Mouse (Mus musculus): Measurements from ENCODE around the gene Ddc. TPM values are rescaled to one million over a fixed set of nuclear protein-coding genes. Genes with fewer than 3 reads are reported as not detected.
A peak's percentile ranks its signal among the peaks of the same experiment; 100 is the strongest.

Gene Ddc
- polyA plus RNA-seq, 1 experiment from 2014 or later: 11.9 TPM

GRCm38 (mm10) chr11:11881783-11882155 is 16.2 kb downstream of the Ddc start:
- H3K27ac ChIP-seq (ENCODE audit: low read depth, low read length): no peak overlapping the region
- no peaks in the 10 kb centered on the region for H3K36me3 ChIP-seq (ENCODE audit: control insufficient read depth, insufficient read depth, low read length)
- H3K4me3 ChIP-seq (ENCODE audit: low read length): no peak overlapping the region
- ATAC-seq: no peak
- no peak overlapping the region for H3K4me2 ChIP-seq (ENCODE audit: low read length)
- H3K27me3 ChIP-seq (replicated peaks; ENCODE audit: control insufficient read depth, insufficient read depth, low read length): no peaks in the 10 kb centered on the region
- H3K9me3 ChIP-seq (ENCODE audit: control insufficient read depth, low read length): no peaks in the 10 kb centered on the region
- no peak overlapping the region for H3K9ac ChIP-seq (ENCODE audit: low read depth, low read length)
- peaks cover 9% of the 10 kb centered on the region for H3K4me1 ChIP-seq (ENCODE audit: control insufficient read depth, insufficient read depth, low read depth, low read length)
- WGBS: 15% methylated on average over 1 of the region's 1 CpGs

- WGBS: 30% methylated on average over 13 of the region's 13 CpGs
- no peak overlapping the region for H3K9ac ChIP-seq (ENCODE audit: low read depth, low read length)
- H3K36me3 ChIP-seq (ENCODE audit: control insufficient read depth, insufficient read depth, low read length): no peaks in the 10 kb centered on the region
These were observed 16.7 kb downstream of the Ddc start for GRCm38 (mm10) chr11:11881026-11881782.

GRCm38 (mm10) chr11:11880351-11880750 is 17.6 kb downstream of the Ddc start:
- Histone ChIP-seq H3K4me2 (ENCODE audit: low read length) (no peak overlapping the region), H3K27me3 (replicated peaks; ENCODE audit: control insufficient read depth, insufficient read depth, low read length) (no peaks in the 10 kb centered on the region), H3K4me1 (ENCODE audit: control insufficient read depth, insufficient read depth, low read depth, low read length) (peaks cover 9% of the 10 kb centered on the region), H3K36me3 (ENCODE audit: control insufficient read depth, insufficient read depth, low read length) (no peaks in the 10 kb centered on the region), H3K27ac (ENCODE audit: low read depth, low read length) (no peak overlapping the region), H3K9me3 (ENCODE audit: control insufficient read depth, low read length) (no peaks in the 10 kb centered on the region), H3K9ac (ENCODE audit: low read depth, low read length) (no peak overlapping the region), H3K4me3 (ENCODE audit: low read length) (no peak overlapping the region)
- no peak for ATAC-seq
- WGBS: 85% methylated on average over 7 of the region's 7 CpGs

More at GRCm38 (mm10) chr11:11881026-11881782, 16.7 kb downstream of the Ddc start:
- Histone ChIP-seq H3K4me3 (ENCODE audit: low read length) (no peak overlapping the region), H3K4me2 (ENCODE audit: low read length) (no peak overlapping the region), H3K9me3 (ENCODE audit: control insufficient read depth, low read length) (no peaks in the 10 kb centered on the region), H3K27ac (ENCODE audit: low read depth, low read length) (no peak overlapping the region), H3K27me3 (replicated peaks; ENCODE audit: control insufficient read depth, insufficient read depth, low read length) (no peaks in the 10 kb centered on the region), H3K4me1 (ENCODE audit: control insufficient read depth, insufficient read depth, low read depth, low read length) (peaks cover 9% of the 10 kb centered on the region)
- ATAC-seq: no peak

- no peaks in the 10 kb centered on the region for H3K9me3 ChIP-seq (ENCODE audit: control insufficient read depth, low read length)
- H3K36me3 ChIP-seq (ENCODE audit: control insufficient read depth, insufficient read depth, low read length): no peaks in the 10 kb centered on the region
- peaks cover 6% of the 10 kb centered on the region for H3K4me1 ChIP-seq (ENCODE audit: control insufficient read depth, insufficient read depth, low read depth, low read length)
- H3K27me3 ChIP-seq (replicated peaks; ENCODE audit: control insufficient read depth, insufficient read depth, low read length): no peaks in the 10 kb centered on the region
- H3K4me3 ChIP-seq (ENCODE audit: low read length): no peak overlapping the region
- no peak for ATAC-seq
- WGBS: 75% methylated on average over 4 of the region's 4 CpGs
- H3K9ac ChIP-seq (ENCODE audit: low read depth, low read length): no peak overlapping the region
- H3K27ac ChIP-seq (ENCODE audit: low read depth, low read length): no peak overlapping the region
- no peak overlapping the region for H3K4me2 ChIP-seq (ENCODE audit: low read length)
These were observed 18.3 kb downstream of the Ddc start for GRCm38 (mm10) chr11:11879699-11880002.

- H3K27ac ChIP-seq (ENCODE audit: low read depth, low read length): no peak overlapping the region; the same call in 1 of the 2 replicates
- no peak overlapping the region for H3K4me2 ChIP-seq (ENCODE audit: low read length)
- ATAC-seq: no peak; the same call in 1 of the 2 replicates
- 59% methylated on average over 10 of the region's 10 CpGs for WGBS
- no peaks in the 10 kb centered on the region for H3K9me3 ChIP-seq (ENCODE audit: control insufficient read depth, low read length)
- H3K4me1 ChIP-seq (ENCODE audit: control insufficient read depth, insufficient read depth, low read depth, low read length): peaks cover 6% of the 10 kb centered on the region
- peak overlapping the region; percentile 5; the same call in 1 of the 2 replicates for H3K9ac ChIP-seq (ENCODE audit: low read depth, low read length)
- no peak overlapping the region for H3K4me3 ChIP-seq (ENCODE audit: low read length)
- H3K36me3 ChIP-seq (ENCODE audit: control insufficient read depth, insufficient read depth, low read length): no peaks in the 10 kb centered on the region
- no peaks in the 10 kb centered on the region for H3K27me3 ChIP-seq (replicated peaks; ENCODE audit: control insufficient read depth, insufficient read depth, low read length)
These were observed 18.8 kb downstream of the Ddc start for GRCm38 (mm10) chr11:11878981-11879698.

GRCm38 (mm10) chr11:11878278-11878980 is 19.5 kb downstream of the Ddc start:
- Histone ChIP-seq H3K27ac (ENCODE audit: low read depth, low read length) (no peak overlapping the region; the same call in 1 of the 2 replicates), H3K4me3 (ENCODE audit: low read length) (no peak overlapping the region), H3K27me3 (replicated peaks; ENCODE audit: control insufficient read depth, insufficient read depth, low read length) (no peaks in the 10 kb centered on the region), H3K9ac (ENCODE audit: low read depth, low read length) (no peak overlapping the region), H3K4me1 (ENCODE audit: control insufficient read depth, insufficient read depth, low read depth, low read length) (peaks cover 7% of the 10 kb centered on the region), H3K36me3 (ENCODE audit: control insufficient read depth, insufficient read depth, low read length) (no peaks in the 10 kb centered on the region), H3K4me2 (ENCODE audit: low read length) (no peak overlapping the region), H3K9me3 (ENCODE audit: control insufficient read depth, low read length) (no peaks in the 10 kb centered on the region)
- 22% methylated on average over 7 of the region's 11 CpGs for WGBS
- no peak for ATAC-seq

- Histone ChIP-seq H3K27me3 (replicated peaks; ENCODE audit: control insufficient read depth, insufficient read depth, low read length) (no peaks in the 10 kb centered on the region), H3K4me2 (ENCODE audit: low read length) (no peak overlapping the region), H3K4me1 (ENCODE audit: control insufficient read depth, insufficient read depth, low read depth, low read length) (peaks cover 12% of the 10 kb centered on the region), H3K4me3 (ENCODE audit: low read length) (no peak overlapping the region), H3K9me3 (ENCODE audit: control insufficient read depth, low read length) (no peaks in the 10 kb centered on the region), H3K36me3 (ENCODE audit: control insufficient read depth, insufficient read depth, low read length) (no peaks in the 10 kb centered on the region), H3K27ac (ENCODE audit: low read depth, low read length) (no peak overlapping the region), H3K9ac (ENCODE audit: low read depth, low read length) (no peak overlapping the region)
- 59% methylated on average over 4 of the region's 4 CpGs for WGBS
- no peak for ATAC-seq
These were observed 20.1 kb downstream of the Ddc start for GRCm38 (mm10) chr11:11877891-11878277.

GRCm38 (mm10) chr11:11876366-11876765 is 21.6 kb downstream of the Ddc start:
- no peak for ATAC-seq
- no peak overlapping the region for H3K9ac ChIP-seq (ENCODE audit: low read depth, low read length)
- H3K4me3 ChIP-seq (ENCODE audit: low read length): no peak overlapping the region
- WGBS: 86% methylated on average over 3 of the region's 3 CpGs
- H3K36me3 ChIP-seq (ENCODE audit: control insufficient read depth, insufficient read depth, low read length): no peaks in the 10 kb centered on the region
- H3K27me3 ChIP-seq (replicated peaks; ENCODE audit: control insufficient read depth, insufficient read depth, low read length): no peaks in the 10 kb centered on the region
- H3K9me3 ChIP-seq (ENCODE audit: control insufficient read depth, low read length): no peaks in the 10 kb centered on the region
- H3K4me1 ChIP-seq (ENCODE audit: control insufficient read depth, insufficient read depth, low read depth, low read length): peaks cover 13% of the 10 kb centered on the region
- no peak overlapping the region for H3K27ac ChIP-seq (ENCODE audit: low read depth, low read length)
- no peak overlapping the region for H3K4me2 ChIP-seq (ENCODE audit: low read length)

GRCm38 (mm10) chr11:11875230-11875629 is 22.7 kb downstream of the Ddc start:
- no peak overlapping the region for H3K9ac ChIP-seq (ENCODE audit: low read depth, low read length)
- no peaks in the 10 kb centered on the region for H3K27me3 ChIP-seq (replicated peaks; ENCODE audit: control insufficient read depth, insufficient read depth, low read length)
- H3K9me3 ChIP-seq (ENCODE audit: control insufficient read depth, low read length): no peaks in the 10 kb centered on the region
- peaks cover 13% of the 10 kb centered on the region for H3K4me1 ChIP-seq (ENCODE audit: control insufficient read depth, insufficient read depth, low read depth, low read length)
- no peak overlapping the region for H3K4me3 ChIP-seq (ENCODE audit: low read length)
- 95% methylated on average over 2 of the region's 2 CpGs for WGBS
- ATAC-seq: no peak
- no peak overlapping the region for H3K4me2 ChIP-seq (ENCODE audit: low read length)
- H3K27ac ChIP-seq (ENCODE audit: low read depth, low read length): no peak overlapping the region
- no peaks in the 10 kb centered on the region for H3K36me3 ChIP-seq (ENCODE audit: control insufficient read depth, insufficient read depth, low read length)

Measured in hindbrain, embryonic 16.5 days (tissue).